Mouse (Mus musculus) MEL (cell line): ENCODE measurements around the gene Fkbp1b. TPM values are rescaled to one million over a fixed set of nuclear protein-coding genes. Genes with fewer than 3 reads are reported as not detected.

Source experiments
- DNase-seq: peaks from one replicate; pipeline ENCODE4 v3.0.0; 2011; ENCODE audit warnings: low read depth, low spot score
- H3K27ac ChIP-seq: 2 replicates; pipeline ENCODE4 v1.5.1; 2012; ENCODE audit warnings: low read depth, mild to moderate bottlenecking, control low read depth, low read length, moderate library complexity; ENCODE audit not compliant: control insufficient read depth
- H3K27me3 ChIP-seq, 2 experiments: fragments of 150-350 bp in 1 of 2; sonication (generic) in 1 of 2; 2 replicates each; pipeline ENCODE4 v1.6.1; 2012; ENCODE audit warnings: low read length in 2 of 2, mild to moderate bottlenecking in 2 of 2, improper control_type of control experiment in 1 of 2, moderate library complexity in 1 of 2; ENCODE audit not compliant: insufficient read depth in 2 of 2, control insufficient read depth in 1 of 2
- H3K36me3 ChIP-seq, 2 experiments: 2 replicates each; pipeline ENCODE4 v1.6.1; 2012 to 2014; ENCODE audit warnings: low read length in 2 of 2, improper control_type of control experiment in 1 of 2, inconsistent platforms in 1 of 2, mild to moderate bottlenecking in 1 of 2; ENCODE audit not compliant: insufficient read depth in 2 of 2, control insufficient read depth in 1 of 2
- H3K4me1 ChIP-seq, 2 experiments: fragments of 150-350 bp in 1 of 2; sonication (generic) in 1 of 2; 2 replicates each; pipeline ENCODE4 v1.6.1; 2012; ENCODE audit warnings: low read length in 2 of 2, improper control_type of control experiment in 1 of 2, mild to moderate bottlenecking in 1 of 2; ENCODE audit not compliant: insufficient read depth in 2 of 2, control insufficient read depth in 1 of 2
- H3K4me3 ChIP-seq, 2 experiments: fragments of 150-350 bp in 1 of 2; sonication (generic) in 1 of 2; 2 replicates each; pipeline ENCODE4 v1.5.1; 2012; ENCODE audit warnings: low read depth in 2 of 2, low read length in 2 of 2, mild to moderate bottlenecking in 2 of 2, moderate library complexity in 2 of 2, control low read depth in 1 of 2, improper control_type of control experiment in 1 of 2; ENCODE audit not compliant: control insufficient read depth in 1 of 2, insufficient read depth in 1 of 2
- H3K79me2 ChIP-seq: 2 replicates; pipeline ENCODE4 v1.6.1; 2012; ENCODE audit warnings: mild to moderate bottlenecking, low read length, moderate library complexity; ENCODE audit not compliant: control insufficient read depth, poor library complexity, insufficient read depth
- H3K9ac ChIP-seq: 2 replicates; pipeline ENCODE4 v1.6.1; 2012; ENCODE audit warnings: low read depth, mild to moderate bottlenecking, control low read depth, low read length, moderate library complexity; ENCODE audit not compliant: control insufficient read depth, poor library complexity, severe bottlenecking
- H3K9me3 ChIP-seq: fragments of 150-350 bp; sonication (generic); replicated peaks from 2 replicates; pipeline ENCODE4 v1.6.1; 2012; ENCODE audit warnings: mild to moderate bottlenecking, low read length, improper control_type of control experiment, moderate library complexity; ENCODE audit not compliant: insufficient read depth
- CHD1 ChIP-seq: IDR thresholded peaks from 2 replicates; pipeline ENCODE4 v1.6.1; 2012; ENCODE audit warnings: low read depth, mild to moderate bottlenecking, inconsistent platforms, low read length, improper control_type of control experiment
- CHD2 ChIP-seq: IDR thresholded peaks from 2 replicates; pipeline ENCODE4 v1.6.1; 2011; ENCODE audit warnings: low read length, improper control_type of control experiment
- CTCF ChIP-seq, 3 experiments: IDR thresholded peaks in 2 of 3; conservative IDR thresholded peaks in 1 of 3; 2 replicates each; pipeline ENCODE4 v1.5.1; 2011 to 2012; ENCODE audit warnings: low read length in 3 of 3, low read depth in 2 of 3, mild to moderate bottlenecking in 2 of 3, improper control_type of control experiment in 1 of 3, inconsistent platforms in 1 of 3, mixed read lengths in 1 of 3, moderate library complexity in 1 of 3; ENCODE audit not compliant: control insufficient read depth in 1 of 3, insufficient read depth in 1 of 3, poor library complexity in 1 of 3, severe bottlenecking in 1 of 3
- E2F4 ChIP-seq: IDR thresholded peaks from 2 replicates; pipeline ENCODE4 v1.6.1; 2011; ENCODE audit warnings: low read depth, low read length, improper control_type of control experiment, borderline replicate concordance
- GABPA ChIP-seq: IDR thresholded peaks from 2 replicates; pipeline ENCODE4 v1.6.1; 2012; ENCODE audit warnings: low read depth, mild to moderate bottlenecking, inconsistent platforms, low read length, improper control_type of control experiment, moderate library complexity
- GATA1 ChIP-seq: IDR thresholded peaks from 2 replicates; pipeline ENCODE4 v1.6.1; 2011; ENCODE audit warnings: low read depth, low read length, improper control_type of control experiment
- HCFC1 ChIP-seq: IDR thresholded peaks from 2 replicates; pipeline ENCODE4 v1.6.1; 2012; ENCODE audit warnings: low read depth, mild to moderate bottlenecking, inconsistent platforms, low read length, improper control_type of control experiment, moderate library complexity
- JUND ChIP-seq: IDR thresholded peaks from 2 replicates; pipeline ENCODE4 v1.6.1; 2011; ENCODE audit warnings: low read depth, mild to moderate bottlenecking, improper control_type of control experiment, low read length
- KAT2A ChIP-seq: conservative IDR thresholded peaks from 2 replicates; pipeline ENCODE4 v1.6.1; 2012; ENCODE audit warnings: low read depth, low read length, improper control_type of control experiment, inconsistent platforms
- MAFK ChIP-seq: IDR thresholded peaks from 2 replicates; pipeline ENCODE4 v1.6.1; 2011; ENCODE audit warnings: low read depth, mild to moderate bottlenecking, low read length, improper control_type of control experiment, borderline replicate concordance
- MAX ChIP-seq: IDR thresholded peaks from 2 replicates; pipeline ENCODE4 v1.6.1; 2011; ENCODE audit warnings: low read length, improper control_type of control experiment
- MXI1 ChIP-seq: IDR thresholded peaks from 2 replicates; pipeline ENCODE4 v1.6.1; 2011; ENCODE audit warnings: mild to moderate bottlenecking, low read depth, low read length, improper control_type of control experiment
- MYB ChIP-seq: IDR thresholded peaks from 2 replicates; pipeline ENCODE4 v1.6.1; 2011; ENCODE audit warnings: mild to moderate bottlenecking, low read depth, low read length, improper control_type of control experiment
- NELFE ChIP-seq: IDR thresholded peaks from 2 replicates; pipeline ENCODE4 v1.6.1; 2011; ENCODE audit warnings: low read depth, low read length, improper control_type of control experiment
- POLR2A ChIP-seq, 2 experiments: IDR thresholded peaks; 2 replicates each; pipeline ENCODE4 v1.6.1; 2011 to 2012; ENCODE audit warnings: low read length in 2 of 2, mild to moderate bottlenecking in 2 of 2, control low read depth in 1 of 2, improper control_type of control experiment in 1 of 2, low read depth in 1 of 2, moderate library complexity in 1 of 2; ENCODE audit not compliant: control insufficient read depth in 1 of 2, insufficient read depth in 1 of 2, poor library complexity in 1 of 2
- POLR2AphosphoS2 ChIP-seq: IDR thresholded peaks from 2 replicates; pipeline ENCODE4 v1.6.1; 2011; ENCODE audit warnings: low read length, improper control_type of control experiment
- RAD21 ChIP-seq: IDR thresholded peaks from 2 replicates; pipeline ENCODE4 v1.6.1; 2011; ENCODE audit warnings: mild to moderate bottlenecking, low read depth, low read length, improper control_type of control experiment
- RCOR1 ChIP-seq: IDR thresholded peaks from 2 replicates; pipeline ENCODE4 v1.6.1; 2012; ENCODE audit warnings: low read depth, mild to moderate bottlenecking, inconsistent platforms, low read length, improper control_type of control experiment
- SMC3 ChIP-seq: IDR thresholded peaks from 2 replicates; pipeline ENCODE4 v1.6.1; 2011; ENCODE audit warnings: low read depth, low read length, improper control_type of control experiment
- TCF12 ChIP-seq: IDR thresholded peaks from 2 replicates; pipeline ENCODE4 v1.6.1; 2014; ENCODE audit warnings: low read depth, mild to moderate bottlenecking, inconsistent platforms, low read length, improper control_type of control experiment, moderate library complexity
- USF1 ChIP-seq: IDR thresholded peaks from 2 replicates; pipeline ENCODE4 v1.6.1; 2014; ENCODE audit warnings: low read depth, mild to moderate bottlenecking, inconsistent platforms, low read length, improper control_type of control experiment, moderate library complexity
- USF2 ChIP-seq, 2 experiments: IDR thresholded peaks; 2 replicates each; pipeline ENCODE4 v1.6.1; 2011 to 2012; ENCODE audit warnings: improper control_type of control experiment in 2 of 2, low read length in 2 of 2, borderline replicate concordance in 1 of 2, inconsistent platforms in 1 of 2, low read depth in 1 of 2, mild to moderate bottlenecking in 1 of 2; ENCODE audit not compliant: insufficient read depth in 1 of 2
- ZMIZ1 ChIP-seq: IDR thresholded peaks from 2 replicates; pipeline ENCODE4 v1.6.1; 2012; ENCODE audit warnings: low read depth, mild to moderate bottlenecking, inconsistent platforms, low read length, improper control_type of control experiment, moderate library complexity
- ZNF384 ChIP-seq: IDR thresholded peaks from 2 replicates; pipeline ENCODE4 v1.6.1; 2012; ENCODE audit warnings: low read depth, mild to moderate bottlenecking, inconsistent platforms, low read length, improper control_type of control experiment
- polyA plus RNA-seq, 2 experiments: library from polyadenylated mRNA; stranded (reverse) in 1 of 2; unstranded in 1 of 2; fragments of >175 nt in 1 of 2; fragments of >200 nt in 1 of 2; gene quantifications; 2 replicates each; pipeline versions ENCODE4 v1.2.1 to v1.2.4; 2012; ENCODE audit warnings: low replicate concordance in 2 of 2, low read depth in 1 of 2; ENCODE audit not compliant: insufficient read length in 2 of 2, insufficient read depth in 1 of 2, missing spikeins in 1 of 2
- total RNA-seq: library from RNA; depleted of rRNA; stranded (reverse); fragments of 300-350 nt; gene quantifications from 2 replicates; pipeline ENCODE4 v1.2.3, GENCODE M21; 2012

Gene Fkbp1b
- total and polyA plus RNA-seq, 3 experiments, result 2.1 to 6.8 TPM; not detected in 1

GRCm38 (mm10) chr12:4868924-4869323 is 27.5 kb upstream of the Fkbp1b start:
- no peaks in the 10 kb centered on the region for H3K27me3 ChIP-seq
- TF ChIP-seq JUND (no peak), USF2 (IDR thresholded peaks at IDR 0.05; ENCODE audit: borderline replicate concordance in 1 of 2, insufficient read depth in 1 of 2, low read depth in 1 of 2, low read length in 2 of 2) (no peak), KAT2A (no peak), E2F4 (no peak), GABPA (no peak), CHD1 (no peak), RCOR1 (no peak), HCFC1 (no peak), MXI1 (no peak), POLR2A (IDR thresholded peaks at IDR 0.05; ENCODE audit: control insufficient read depth in 1 of 2, insufficient read depth in 1 of 2, low read depth in 1 of 2, low read length in 2 of 2, poor library complexity in 1 of 2) (no peak), RAD21 (no peak), MAFK (no peak), ZNF384 (no peak), SMC3 (no peak), CHD2 (no peak)
- H3K9ac ChIP-seq, result no peak overlapping the region
- H3K27ac ChIP-seq, result no peak overlapping the region
- peaks cover 7 to 8% of the 10 kb centered on the region in 2 experiments; a peak in 3 of 4 replicates for H3K36me3 ChIP-seq
- DNase-seq, result no peak
- H3K4me3 ChIP-seq, result no peak overlapping the region
- H3K79me2 ChIP-seq, result peaks cover 4% of the 10 kb centered on the region
- H3K4me1 ChIP-seq, result peaks cover 9 to 17% of the 10 kb centered on the region in 2 experiments; a peak in 3 of 4 replicates
- H3K9me3 ChIP-seq, result no peaks in the 10 kb centered on the region

GRCm38 (mm10) chr12:4864338-4864690 is 22.9 kb upstream of the Fkbp1b start:
- Histone ChIP-seq H3K27ac (no peak overlapping the region), H3K9me3 (no peaks in the 10 kb centered on the region), H3K4me3 (no peak overlapping the region), H3K79me2 (no peaks in the 10 kb centered on the region), H3K36me3 (peaks cover 0 to 16% of the 10 kb centered on the region in 2 experiments; a peak in 2 of 4 replicates), H3K9ac (no peak overlapping the region), H3K4me1 (no peaks in the 10 kb centered on the region), H3K27me3 (no peaks in the 10 kb centered on the region)
- DNase-seq, result no peak
- TF ChIP-seq GATA1 (no peak), HCFC1 (no peak), CTCF (IDR thresholded peaks at IDR 0.05 in 2 of 3, conservative IDR thresholded peaks at IDR 0.05 in 1 of 3; ENCODE audit: control insufficient read depth in 1 of 3, insufficient read depth in 1 of 3, low read depth in 2 of 3, low read length in 3 of 3, poor library complexity in 1 of 3, severe bottlenecking in 1 of 3) (no peak), E2F4 (no peak), MAX (no peak), ZMIZ1 (no peak), TCF12 (no peak), NELFE (no peak), POLR2AphosphoS2 (no peak), USF1 (no peak), MYB (no peak), GABPA (no peak)
